Mouse (Mus musculus) B cell, adult 2 months (primary cell): Measurements from ENCODE around the gene Crebzf.

ENCODE experiments used
- DNase-seq, 2 experiments: peaks; one replicate each; pipeline ENCODE4 v3.0.0; 2022

The Crebzf gene

GRCm38 (mm10) chr7:90482607-90483006, 40.1 kb downstream of the Crebzf start:
- no peak for DNase-seq
